Mouse (Mus musculus): ENCODE results near the gene Slc22a4.
A peak's percentile ranks its signal among the peaks of the same experiment; 100 is the strongest.

The Slc22a4 gene

DNA sequence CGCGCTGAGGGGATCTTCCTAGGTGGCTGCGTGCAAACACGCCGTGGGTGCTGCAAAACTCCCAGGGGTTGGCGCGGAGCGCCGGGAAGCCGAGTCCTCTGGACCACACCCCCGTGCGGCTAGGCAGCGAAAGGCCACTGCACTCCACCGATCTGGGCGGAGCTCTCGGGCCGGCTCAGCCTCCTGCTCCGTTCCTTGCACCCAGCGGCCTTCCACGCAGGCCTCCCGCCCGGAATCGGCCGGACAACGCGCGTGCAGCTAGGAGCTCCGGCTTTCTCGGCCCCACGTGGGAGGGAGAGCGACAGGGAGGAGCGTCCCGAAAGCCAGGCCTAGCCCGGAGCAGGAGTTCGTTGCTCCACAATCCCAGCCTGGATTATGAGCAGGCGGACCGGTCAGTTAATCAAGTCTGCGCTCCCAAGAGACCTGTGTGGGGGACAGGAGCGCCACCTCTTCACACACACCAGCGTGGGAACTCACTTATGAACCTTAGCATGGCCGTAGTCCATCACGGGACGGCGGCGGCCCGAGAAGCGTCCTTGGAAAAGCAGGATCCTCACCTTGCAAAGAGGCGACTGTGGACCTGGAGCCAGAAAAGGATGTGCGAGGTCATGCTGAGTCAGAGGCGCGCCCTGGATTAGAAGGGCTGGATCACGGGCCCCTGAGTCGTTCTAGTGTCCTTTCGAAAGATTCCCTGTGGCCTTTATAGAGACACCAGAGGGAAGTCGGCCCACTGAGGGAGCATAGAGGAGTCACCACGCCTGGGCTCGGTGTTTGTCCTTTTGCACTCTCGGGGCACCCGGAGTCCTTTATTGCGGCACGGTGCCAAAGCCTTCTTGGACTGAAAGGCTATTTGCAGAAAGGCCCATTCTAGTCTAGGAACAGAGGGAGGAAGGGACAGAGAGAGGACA, at the start of gene Slc22a4:
Gene Slc22a4 (minus strand): TSS at position 47 of the 908 bp plus-strand sequence.
- peak; percentile 83 to 90 for DNase-seq

DNA sequence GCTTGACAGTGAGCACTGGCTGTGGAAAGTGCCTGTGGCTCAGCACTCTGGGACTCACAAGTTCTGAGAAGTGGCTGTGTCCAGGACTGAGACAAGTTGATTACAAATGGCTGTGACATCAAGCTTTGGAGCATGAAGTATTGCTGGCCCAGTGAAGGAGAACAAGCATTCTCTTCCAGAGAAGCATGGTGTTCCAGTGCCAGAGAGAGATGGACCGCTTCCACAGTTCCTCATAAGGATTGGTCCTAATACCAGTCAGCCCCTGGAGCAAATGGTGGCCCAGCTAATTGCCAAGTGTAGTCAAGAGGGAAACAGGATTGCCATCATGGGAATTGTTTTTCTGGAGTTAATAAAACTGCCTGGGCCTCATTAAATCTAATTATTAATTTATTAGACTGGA, 48.2 kb upstream of the Slc22a4 start:
- DNase-seq: no peak

DNA sequence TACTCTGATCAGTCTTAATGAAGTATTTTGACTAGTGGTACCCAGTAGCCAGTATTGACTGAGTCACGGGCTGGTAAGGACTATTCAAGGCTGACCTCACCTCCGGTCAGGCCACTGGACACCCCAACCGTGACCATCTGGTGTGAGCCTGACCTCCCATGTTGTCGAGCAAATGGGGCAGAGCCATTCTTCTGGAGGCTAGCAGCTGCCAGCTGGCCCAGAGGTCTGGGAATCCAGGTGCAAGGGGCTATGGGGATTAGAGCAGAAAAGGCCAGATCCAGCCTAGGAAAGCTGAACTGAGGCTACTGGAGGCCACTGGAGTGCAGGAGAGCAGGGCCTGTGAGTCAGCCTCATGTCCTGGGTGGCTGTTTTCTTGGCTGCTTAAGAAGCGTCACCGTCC, 47.5 kb upstream of the Slc22a4 start:
- DNase-seq: no peak

DNA sequence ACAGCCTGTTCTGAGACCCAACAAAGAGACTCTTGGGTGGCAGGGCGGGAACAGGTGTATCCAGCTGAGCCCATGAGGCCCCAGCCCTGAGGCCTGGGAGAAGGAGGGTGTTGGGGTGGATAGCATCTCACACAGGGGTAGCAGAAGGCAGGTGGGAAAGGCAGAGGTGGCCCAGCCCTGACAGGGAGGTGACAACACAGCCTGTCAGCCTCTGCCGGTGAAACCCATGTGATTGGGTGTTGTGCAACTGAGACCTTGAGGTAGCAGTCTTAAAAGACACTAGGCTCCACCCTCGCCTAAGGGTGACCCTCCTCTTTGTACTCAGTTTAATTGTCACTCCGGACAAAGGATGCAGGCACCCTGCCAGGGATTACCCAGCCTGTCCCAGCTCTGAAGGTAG, 45.4 kb upstream of the Slc22a4 start:
- DNase-seq: no peak

DNA sequence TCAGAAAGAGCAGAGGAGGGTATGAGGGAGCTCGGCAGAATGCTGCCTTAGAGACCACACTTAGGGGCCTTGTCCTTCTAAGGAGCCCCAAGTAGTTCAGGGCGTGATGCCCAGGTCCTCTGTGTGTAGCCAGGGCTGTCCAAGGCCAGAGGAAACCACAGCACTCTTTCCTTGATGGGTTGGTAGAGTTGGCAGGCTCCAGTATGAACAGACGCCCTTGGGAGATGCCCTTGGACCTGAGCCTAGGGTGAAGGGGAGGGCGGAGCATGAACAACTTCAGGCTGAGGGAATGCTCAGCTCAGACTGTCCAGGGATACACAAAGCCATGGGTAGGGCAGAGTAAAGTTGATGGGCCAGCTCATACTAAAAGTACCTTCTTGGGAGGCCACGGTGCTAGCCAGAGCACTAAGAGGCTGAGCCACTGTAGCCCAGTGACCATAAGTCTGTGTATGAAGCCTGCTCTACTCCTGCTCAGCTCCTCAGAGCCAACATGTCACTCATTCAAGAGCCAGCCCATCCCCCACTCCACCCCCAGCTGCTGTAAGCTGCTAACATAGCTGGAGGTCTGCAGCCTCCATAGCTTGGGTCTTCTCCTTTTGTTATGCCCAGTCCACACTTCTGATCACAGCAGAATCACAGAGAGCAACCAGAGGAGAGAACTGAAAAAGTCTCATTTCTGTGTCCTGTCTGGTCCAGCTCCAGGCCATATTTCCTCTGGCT, 44.0 kb upstream of the Slc22a4 start:
- no peak for DNase-seq

GRCm38 (mm10) chr11:54068520-54069371, 40.9 kb upstream of the Slc22a4 start, which contains the start of gene Pdlim4:
Pdlim4 (minus strand) TSS chr11:54069014.
- DNase-seq: peak; percentile 81 to 87

- no peak for DNase-seq
Measured at GRCm38 (mm10) chr11:54067996-54068519, 40.2 kb upstream of the Slc22a4 start.

DNA sequence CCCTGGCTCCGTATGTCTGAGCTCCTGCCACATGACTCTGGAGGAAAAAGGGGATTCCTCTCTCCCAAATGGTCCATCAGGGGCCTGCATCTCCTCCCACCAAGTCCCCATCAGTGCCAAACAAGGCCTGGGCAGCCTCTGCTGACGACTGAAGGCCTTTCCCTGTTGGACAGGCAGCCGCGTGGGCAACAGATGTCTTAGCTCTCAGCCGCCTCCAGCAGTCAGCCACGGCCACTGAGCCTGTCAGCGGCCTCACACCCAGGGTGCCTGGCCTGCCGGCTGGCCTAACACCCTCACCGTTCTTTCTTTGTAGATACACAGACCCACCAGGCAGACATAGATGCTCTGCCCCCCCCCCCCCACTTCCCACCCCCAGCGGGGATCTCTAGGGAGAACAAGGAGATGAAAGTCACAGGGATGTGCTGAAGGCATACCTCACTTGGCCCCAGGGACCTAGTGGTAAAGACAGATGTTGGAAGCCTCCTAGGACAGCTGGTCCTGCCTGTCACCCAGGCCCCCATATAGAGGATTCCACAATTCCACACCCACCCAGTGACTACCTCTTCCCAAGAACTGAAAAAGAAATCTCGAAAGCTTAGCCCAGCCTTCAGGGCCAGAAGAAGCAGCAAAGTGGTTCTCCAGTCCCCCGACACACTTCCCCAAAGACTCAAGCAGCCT, 39.6 kb upstream of the Slc22a4 start:
- peak; percentile 66 to 76 for DNase-seq

GRCm38 (mm10) chr11:54066400-54066799, 38.5 kb upstream of the Slc22a4 start:
- DNase-seq: no peak

- no peak for DNase-seq
Measured at GRCm38 (mm10) chr11:54065915-54066178, 38.0 kb upstream of the Slc22a4 start.

- DNase-seq: no peak
Measured at GRCm38 (mm10) chr11:54065106-54065914, 37.4 kb upstream of the Slc22a4 start.

- no peak for DNase-seq
Measured at GRCm38 (mm10) chr11:54064412-54064978, 36.6 kb upstream of the Slc22a4 start.

GRCm38 (mm10) chr11:54063472-54063775, 35.5 kb upstream of the Slc22a4 start:
- DNase-seq: no peak

- DNase-seq: no peak
Measured at GRCm38 (mm10) chr11:54062753-54063471, 35.0 kb upstream of the Slc22a4 start.

DNA sequence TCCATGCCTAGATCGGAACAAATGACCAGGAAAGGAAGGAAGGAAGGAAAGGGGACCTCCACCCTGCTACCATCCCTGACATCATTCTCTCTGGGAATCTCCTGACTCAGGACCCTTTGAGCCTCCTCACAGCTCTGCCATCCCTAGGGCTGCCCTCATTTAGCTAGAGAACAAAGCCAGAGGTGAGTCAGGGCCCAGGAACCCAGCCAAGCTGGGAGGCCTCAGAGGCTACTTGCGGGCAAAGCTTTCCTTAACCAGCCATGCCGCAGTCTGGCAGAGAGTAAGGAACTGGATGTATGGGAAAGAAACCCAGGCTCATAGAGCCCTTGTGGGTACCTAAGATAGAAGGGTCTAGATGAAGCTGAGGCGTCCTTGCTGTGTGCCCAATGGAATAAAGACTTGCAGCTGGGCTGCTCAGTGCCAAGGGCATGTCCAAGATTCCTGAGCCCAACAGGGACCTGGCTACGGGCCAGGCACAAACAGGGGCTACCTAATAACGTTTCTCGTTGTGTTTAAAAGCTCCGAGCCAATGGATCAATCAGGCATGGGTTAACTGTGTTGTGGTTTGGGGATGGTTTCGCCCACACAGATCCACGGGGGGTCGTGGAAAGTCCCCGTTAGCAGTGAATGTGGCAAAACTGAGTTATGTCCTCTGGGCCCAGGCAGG, 34.3 kb upstream of the Slc22a4 start:
- no peak for DNase-seq

- peak; percentile 70 to 81 for DNase-seq
Measured at GRCm38 (mm10) chr11:54060316-54060715, 32.4 kb upstream of the Slc22a4 start.

- DNase-seq: no peak
Measured at GRCm38 (mm10) chr11:54059526-54059925, 31.6 kb upstream of the Slc22a4 start.

- DNase-seq: peak in 1 of 2 experiments; percentile 43
Measured at GRCm38 (mm10) chr11:54058643-54059042, 30.8 kb upstream of the Slc22a4 start.

GRCm38 (mm10) chr11:54058056-54058617, 30.2 kb upstream of the Slc22a4 start:
- DNase-seq: no peak

DNA sequence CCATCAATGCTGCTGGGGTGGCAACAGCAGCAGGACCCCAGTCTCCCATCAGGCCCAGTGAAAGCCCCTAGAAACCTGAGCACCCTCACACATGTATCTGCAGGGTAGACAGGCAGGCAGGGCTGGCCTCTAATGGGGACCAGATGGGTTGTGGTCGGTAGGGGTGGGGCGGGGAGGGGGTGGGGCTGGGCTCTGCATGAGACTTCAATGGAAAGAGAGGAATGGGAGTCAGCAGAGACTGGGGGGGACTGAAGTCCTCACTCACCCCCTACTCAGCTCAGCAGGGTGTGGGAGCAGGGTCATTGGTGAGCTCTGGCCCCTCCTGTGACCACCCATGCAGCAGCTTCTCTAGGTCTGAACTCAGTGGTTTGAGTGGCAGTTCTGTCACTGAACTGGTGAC, 29.5 kb upstream of the Slc22a4 start:
- DNase-seq: no peak
